9 mouse cellular contexts compared by ENCODE assay signal in genomic region chr8:110808495-110809472, GRCm38 (mm10). TPM values are rescaled to one million over a fixed set of nuclear protein-coding genes. Genes with fewer than 3 reads are reported as not detected.
DNase-seq lines count a peak whose midpoint lies in the region; ATAC-seq lines count a peak whose summit lies in the region.
"Had no signal": no experiment of that assay in that cellular context is flagged by ENCODE, and none has a peak within 500 bp of the region (broad histone marks: within the 10 kb centered on the region; RNA-seq: fewer than 3 reads in every experiment).

No protein-coding gene starts in this region.

- DNase-seq in heart, adult 11 months = peak; percentile 97
- peak; percentile 98 for DNase-seq in 3T3-L1 (ENCODE audit: low read depth, low spot score)
- DNase-seq in embryo, embryonic 9.5 days (ENCODE audit: extremely low spot score) = peak; percentile 34
- DNase-seq in intestine, embryonic 14.5 days (ENCODE audit: low spot score) = peak; percentile 72
- peak; percentile 39 for DNase-seq in lung, postnatal 36 days
- DNase-seq in cerebellum, adult 9-10 months = no peak
- DNase-seq in cerebellum, postnatal 14 days = no peak

- no peaks in the 10 kb centered on the region for H3K27me3 ChIP-seq in heart, embryonic 11.5 days (ENCODE audit: control insufficient read depth, insufficient read depth, low read length)
- H3K27me3 ChIP-seq in intestine, embryonic 14.5 days (replicated peaks; ENCODE audit: control insufficient read depth, insufficient read depth, low read length) = no peaks in the 10 kb centered on the region

- H3K4me3 ChIP-seq in heart, embryonic 11.5 days (ENCODE audit: low read depth, low read length) = no peak overlapping the region
- no peak overlapping the region for H3K4me3 ChIP-seq in intestine, embryonic 14.5 days (ENCODE audit: low read depth, low read length)

- no peak overlapping the region for H3K4me2 ChIP-seq in heart, embryonic 11.5 days
- no peak overlapping the region for H3K4me2 ChIP-seq in intestine, embryonic 14.5 days (ENCODE audit: low read length)

- H3K9ac ChIP-seq in heart, embryonic 11.5 days (ENCODE audit: low read depth, low read length) = no peak overlapping the region
- H3K9ac ChIP-seq in intestine, embryonic 14.5 days (ENCODE audit: low read length) = no peak overlapping the region

- no peak overlapping the region; the same call in 1 of the 2 replicates for H3K27ac ChIP-seq in heart, embryonic 11.5 days (ENCODE audit: low read depth, low read length)
- H3K27ac ChIP-seq in intestine, embryonic 14.5 days (ENCODE audit: low read depth) = peak overlapping the region; percentile 77; the same call in 1 of the 2 replicates

- H3K4me1 ChIP-seq in heart, embryonic 11.5 days (ENCODE audit: control insufficient read depth, insufficient read depth, low read length) = peaks cover 6% of the 10 kb centered on the region; the same call in 1 of the 2 replicates
- 0 out of 2 replicates have a peak, but pooled peaks cover 10% of the 10 kb centered on the region for H3K4me1 ChIP-seq in intestine, embryonic 14.5 days (replicated peaks; ENCODE audit: control insufficient read depth, insufficient read depth, low read length)

- WGBS in heart, embryonic 11.5 days (ENCODE audit: insufficient replicate concordance) = 49% methylated on average over 13 of the region's 13 CpGs
- 40% methylated on average over 13 of the region's 13 CpGs for WGBS in intestine, embryonic 14.5 days

- H3K36me3 ChIP-seq in heart, embryonic 11.5 days (ENCODE audit: control insufficient read depth, insufficient read depth, low read length) = peaks cover 36% of the 10 kb centered on the region
- H3K36me3 ChIP-seq in intestine, embryonic 14.5 days (ENCODE audit: control insufficient read depth, insufficient read depth, low read length) = peaks cover 53% of the 10 kb centered on the region

- no peak; the same call in 1 of the 2 replicates for ATAC-seq in heart, embryonic 11.5 days (replicated peaks; ENCODE audit: insufficient number of reproducible peaks, low FRiP score, low TSS enrichment)
- peak; percentile 41 for ATAC-seq in intestine, embryonic 14.5 days (replicated peaks; ENCODE audit: low FRiP score, low TSS enrichment, low read depth)

- H3K9me3 ChIP-seq in heart, embryonic 11.5 days (replicated peaks; ENCODE audit: control insufficient read depth, low read length) = no peaks in the 10 kb centered on the region
- H3K9me3 ChIP-seq in intestine, embryonic 14.5 days (ENCODE audit: control insufficient read depth, low read length) = no peaks in the 10 kb centered on the region
- H3K9me3 ChIP-seq: G1E had no signal

RNA-seq across cellular contexts. Expression of gene Il34, which starts 3.1 kb away (rescaled TPM):
- polyA plus RNA-seq in heart, embryonic 11.5 days (2014; fragmentation: Nextera tagmentation; extraction: Ambion mirVana) = 0.36 TPM in 1 of 2 replicates, not detected in the other
- 1.2 and 1.5 TPM in 2 replicates for polyA plus RNA-seq in intestine, embryonic 14.5 days (2014; fragmentation: Nextera tagmentation; extraction: Ambion mirVana)
- polyA plus RNA-seq: G1E had no signal

RNA-seq across cellular contexts. Expression of gene Cog4, which starts 37.6 kb away (rescaled TPM):
- 62.8 and 64.2 TPM in 2 replicates for polyA plus RNA-seq in heart, embryonic 11.5 days (2014; fragmentation: Nextera tagmentation; extraction: Ambion mirVana)
- 66.0 and 72.3 TPM in 2 replicates for polyA plus RNA-seq in intestine, embryonic 14.5 days (2014; fragmentation: Nextera tagmentation; extraction: Ambion mirVana)

RNA-seq across cellular contexts. Expression of gene Sf3b3, which starts 37.8 kb away (rescaled TPM):
- polyA plus RNA-seq in heart, embryonic 11.5 days (2014; fragmentation: Nextera tagmentation; extraction: Ambion mirVana) = 92.8 and 112 TPM in 2 replicates
- polyA plus RNA-seq in intestine, embryonic 14.5 days (2014; fragmentation: Nextera tagmentation; extraction: Ambion mirVana) = 149 and 176 TPM in 2 replicates

Comparison
In these comparisons a context has a peak if more than half of its experiments do, and no peak if none do; other contexts are left out.
1. DNase-seq: peak in heart, adult 11 months (single experiment), 3T3-L1 (single experiment), embryo, embryonic 9.5 days (single experiment), intestine, embryonic 14.5 days (single experiment) and lung, postnatal 36 days (single experiment); none in cerebellum, adult 9-10 months (single experiment) and cerebellum, postnatal 14 days (0 of 2).